Mouse (Mus musculus) lung, postnatal 14 days (tissue): ENCODE measurements around the gene Aldh1a3.
A peak's percentile ranks its signal among the peaks of the same experiment; 100 is the strongest.

ENCODE experiments used
- DNase-seq: peaks from one replicate; pipeline ENCODE4 v3.0.0; 2021

The Aldh1a3 gene

DNA sequence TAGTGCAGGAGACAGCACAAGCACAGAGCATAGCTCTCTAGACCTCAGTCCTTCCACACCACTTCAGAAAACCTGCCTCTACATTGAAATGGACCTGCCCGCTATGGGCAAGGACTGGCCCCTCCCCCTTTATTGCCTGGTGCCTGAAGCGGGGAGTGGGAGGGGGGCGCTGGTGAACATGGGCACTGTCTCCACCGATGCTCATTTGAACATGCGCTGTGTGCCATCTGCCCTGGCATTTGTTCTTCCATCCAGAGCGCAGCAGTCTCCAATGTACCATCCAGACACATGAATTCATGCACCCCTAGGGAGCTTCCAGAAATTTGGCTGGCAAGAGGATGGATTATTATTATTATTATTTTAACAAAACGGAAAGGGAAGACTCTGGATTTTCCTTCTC, 14.2 kb downstream of the Aldh1a3 start:
- DNase-seq = no peak

DNA sequence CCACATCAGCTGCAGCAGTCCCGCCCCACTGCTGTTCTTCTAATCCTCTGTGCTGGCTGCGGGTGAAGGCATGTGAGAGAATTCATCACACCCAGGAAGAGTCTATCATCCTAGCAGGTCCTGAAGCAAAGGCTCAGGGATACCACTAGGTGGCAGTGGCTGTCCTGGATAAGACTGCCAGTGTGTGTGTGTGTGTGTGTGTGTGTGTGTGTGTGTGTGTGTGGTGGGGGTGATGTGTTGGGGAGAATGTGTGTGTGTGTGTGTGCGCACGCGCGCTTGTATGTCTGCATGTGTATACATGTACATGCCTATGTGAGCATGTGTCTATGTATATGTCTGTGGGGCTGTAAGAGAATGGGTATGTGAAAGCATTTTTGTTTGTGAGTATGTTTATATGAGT, 17.9 kb downstream of the Aldh1a3 start:
- DNase-seq = peak; percentile 46

DNA sequence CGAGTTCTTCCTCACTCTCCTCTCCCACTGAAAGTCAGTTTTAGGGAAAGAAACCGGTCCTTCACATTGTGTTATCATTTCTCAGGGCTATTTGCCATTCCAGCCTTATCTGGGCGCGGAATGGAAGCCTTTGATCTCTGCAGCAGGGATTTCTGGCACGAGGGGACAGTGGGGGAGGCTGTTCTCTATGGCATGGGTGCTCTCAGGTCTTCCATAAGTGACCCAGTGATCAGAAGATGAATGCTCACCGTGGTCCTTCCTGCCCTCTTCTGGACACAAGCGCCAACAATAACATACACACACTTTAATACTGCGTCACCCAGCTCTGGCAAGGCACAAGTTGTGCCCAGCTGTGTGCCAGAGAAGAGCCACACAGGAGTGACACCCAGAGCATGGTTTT, 20.3 kb downstream of the Aldh1a3 start:
- DNase-seq = no peak

DNA sequence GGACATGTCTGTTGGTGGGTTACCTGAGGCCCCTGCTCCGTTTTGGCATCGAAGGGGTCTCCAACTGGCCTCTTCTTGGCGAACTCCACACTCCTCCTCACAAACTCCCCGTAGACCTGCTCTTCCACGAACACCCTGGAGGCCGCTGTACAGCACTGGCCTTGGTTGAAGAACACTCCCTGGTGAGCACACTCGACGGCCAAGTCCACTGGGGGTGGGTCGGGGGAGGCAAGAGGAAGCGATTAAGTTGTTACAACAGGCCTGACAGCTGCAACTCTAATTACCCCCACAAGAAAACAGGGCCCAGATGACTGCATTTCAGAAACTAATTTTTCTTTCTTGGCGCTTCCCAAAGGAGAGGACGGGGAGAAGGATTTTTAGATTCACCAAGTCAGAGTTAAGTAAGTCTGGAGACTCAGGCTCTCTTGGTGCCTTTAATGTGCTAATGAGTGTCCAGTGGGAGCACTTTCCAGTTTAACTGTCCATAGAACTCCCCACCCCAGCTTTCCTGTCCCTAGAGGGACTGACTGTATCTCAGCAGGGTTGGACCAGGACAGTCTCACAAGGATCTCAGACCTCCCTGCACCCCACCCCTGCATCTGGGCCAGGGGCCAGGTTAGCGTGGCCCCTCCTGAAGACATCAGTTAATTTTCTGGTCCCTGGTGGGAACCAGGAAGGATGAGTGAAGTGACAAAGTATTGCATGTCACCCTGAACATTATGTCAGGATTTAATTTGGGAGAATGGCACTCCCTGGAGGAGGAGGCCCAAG, 21.2 kb downstream of the Aldh1a3 start:
- DNase-seq = no peak

DNA sequence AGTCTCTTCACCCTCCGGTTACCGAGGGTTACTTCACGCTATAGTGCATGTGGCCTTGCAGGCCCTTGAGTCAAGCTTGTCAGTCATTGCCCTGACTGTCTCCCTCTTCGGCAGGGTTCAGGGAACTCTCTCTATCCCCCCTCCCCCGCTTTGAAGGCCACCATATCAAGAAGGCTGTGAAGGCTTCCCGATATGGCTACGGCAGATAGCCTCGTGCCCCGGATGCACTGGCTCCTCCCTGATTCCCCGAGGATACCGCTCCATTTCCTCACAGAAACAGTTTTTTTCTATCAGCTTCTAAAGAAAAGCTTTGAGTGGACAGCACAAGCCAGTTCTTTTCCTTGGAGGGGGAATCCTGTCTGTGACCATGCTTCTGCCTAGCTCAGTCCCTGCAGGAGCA, 21.8 kb downstream of the Aldh1a3 start:
- no peak for DNase-seq

DNA sequence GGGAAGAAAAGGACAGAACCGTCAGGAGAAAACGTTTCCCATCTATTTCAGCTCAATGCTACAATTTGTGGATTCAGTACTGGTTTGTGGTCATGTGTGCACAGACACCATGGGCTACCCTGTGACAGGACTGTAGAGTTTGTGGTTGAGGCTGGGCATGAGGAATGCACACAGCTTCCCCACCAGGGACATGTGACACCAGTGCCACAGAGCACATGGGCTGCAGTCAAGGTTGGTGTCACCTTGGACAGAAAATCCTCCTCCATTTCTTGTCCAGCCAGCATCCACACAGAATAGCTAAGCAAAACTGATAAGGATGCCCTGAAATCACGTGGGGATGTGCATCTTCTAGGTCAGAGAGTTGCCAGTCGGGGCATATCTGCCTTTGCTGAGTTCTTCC, 22.5 kb downstream of the Aldh1a3 start:
- no peak for DNase-seq

DNA sequence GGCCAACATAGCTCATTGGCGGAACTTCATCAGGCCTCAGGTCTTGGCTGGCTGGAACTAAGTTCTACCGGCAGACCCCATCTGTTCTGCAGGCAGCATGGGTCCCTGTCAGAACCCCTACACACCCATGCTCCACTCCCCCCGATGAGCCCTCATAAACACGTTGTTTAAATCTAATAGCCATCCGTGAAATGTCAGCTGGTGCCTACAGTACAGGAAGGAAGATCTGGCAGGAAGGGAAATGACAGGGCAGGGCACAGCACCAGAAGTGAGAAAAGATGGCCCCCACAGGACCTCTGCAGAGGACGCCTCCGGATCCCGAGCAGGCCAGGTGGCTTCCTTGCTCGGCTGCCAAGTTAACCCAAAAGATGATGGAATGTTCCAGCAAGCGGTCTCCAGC, 23.2 kb downstream of the Aldh1a3 start:
- no peak for DNase-seq

DNA sequence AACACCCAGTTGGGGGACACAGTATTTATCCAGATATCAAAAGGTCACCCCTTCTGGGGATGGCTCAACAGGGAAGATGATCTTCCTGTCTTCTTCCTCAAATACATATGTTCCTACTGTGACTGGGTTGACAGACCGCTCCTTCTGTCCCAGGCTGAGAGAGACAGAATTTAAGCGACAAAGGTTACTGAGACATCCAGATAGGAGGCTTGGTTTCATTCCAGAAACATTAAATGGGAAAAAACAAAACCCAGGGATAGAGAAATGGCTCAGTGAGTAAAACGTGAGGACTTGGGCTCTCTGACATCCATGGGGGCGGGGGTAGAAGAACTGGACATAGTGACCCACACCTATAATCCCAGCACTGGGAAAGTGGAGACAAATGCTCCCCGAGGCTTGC, 24.4 kb downstream of the Aldh1a3 start:
- no peak for DNase-seq

DNA sequence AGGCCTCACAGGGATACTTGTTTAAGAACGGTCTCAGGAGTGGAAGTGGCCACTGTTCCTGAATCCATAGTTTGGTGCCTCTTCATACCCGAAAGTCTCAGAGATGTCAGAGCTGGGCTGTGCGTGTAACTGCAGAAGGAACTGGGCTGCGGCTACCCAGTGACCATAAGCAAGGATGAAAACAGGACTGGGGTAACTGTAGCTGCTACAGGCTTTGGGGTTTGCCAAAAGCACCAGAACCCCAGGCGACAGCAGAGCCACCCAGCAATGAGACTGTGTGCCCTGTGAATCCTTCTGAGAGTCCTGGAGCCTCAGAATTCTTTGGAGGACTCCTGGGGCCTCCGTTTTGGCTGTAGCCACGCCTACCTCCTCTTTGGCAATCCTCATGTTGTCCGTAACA, 25.7 kb downstream of the Aldh1a3 start:
- DNase-seq = no peak

DNA sequence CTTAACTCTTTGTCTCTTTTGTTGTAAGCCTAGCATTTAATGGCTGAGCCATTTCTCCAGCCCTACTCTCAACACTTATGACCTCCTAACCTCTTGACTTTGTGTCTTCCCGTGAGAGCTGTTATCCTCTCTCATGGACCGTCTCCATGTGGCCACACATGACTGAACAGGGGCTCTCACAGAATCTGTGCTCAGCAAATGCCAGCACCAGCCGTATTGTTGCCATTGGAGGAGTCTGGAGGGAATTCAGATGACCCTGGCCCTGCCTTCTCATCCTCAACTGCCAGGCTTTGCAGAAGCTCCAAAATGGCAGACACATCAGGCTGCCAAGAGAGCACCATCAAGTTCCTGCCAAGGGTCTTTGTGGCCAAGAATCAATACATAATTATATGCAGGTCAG, 30.0 kb downstream of the Aldh1a3 start:
- DNase-seq = no peak

DNA sequence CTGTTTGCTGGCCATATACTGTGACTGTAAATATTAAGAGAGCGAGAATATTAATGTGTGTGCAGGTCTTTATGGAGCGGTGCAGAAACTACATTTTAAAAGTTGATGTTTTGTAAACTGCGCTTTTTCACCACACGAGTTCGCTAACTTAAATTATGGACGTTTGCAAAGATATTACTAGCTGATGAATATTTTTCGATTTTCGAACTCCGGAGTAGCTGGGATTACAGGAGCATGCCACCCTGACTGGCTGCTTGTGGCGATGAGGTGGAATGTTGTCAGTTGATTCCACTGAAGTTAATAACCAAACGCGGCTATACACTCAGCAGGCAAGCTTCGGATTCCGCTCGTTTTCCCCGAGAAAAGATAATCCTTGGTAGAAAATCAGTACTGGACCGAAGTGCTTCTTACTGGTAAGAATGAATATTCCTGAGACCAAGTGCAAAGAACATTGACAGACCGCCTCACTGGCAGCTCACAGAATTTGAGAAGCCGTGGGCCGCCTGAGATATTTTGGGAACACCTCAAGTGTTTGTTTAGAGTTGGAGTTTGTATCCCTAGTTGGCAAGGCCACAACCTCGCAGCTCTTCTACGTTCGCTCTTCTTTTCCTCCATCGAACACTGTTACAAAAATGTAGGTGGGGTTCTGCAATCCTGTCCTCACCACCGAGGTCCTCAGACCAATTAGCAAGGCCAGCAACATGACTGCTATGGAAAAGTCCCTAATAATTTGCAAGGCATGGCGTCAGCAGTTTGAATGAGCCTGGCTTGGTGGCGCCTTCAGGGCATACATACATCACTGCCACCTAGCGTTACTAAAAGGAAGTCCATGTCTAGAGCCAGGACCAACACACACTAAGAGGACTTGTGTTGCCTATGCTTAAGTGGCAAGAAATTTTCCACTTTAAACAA, 38.4 kb downstream of the Aldh1a3 start:
- peak; percentile 77 for DNase-seq

DNA sequence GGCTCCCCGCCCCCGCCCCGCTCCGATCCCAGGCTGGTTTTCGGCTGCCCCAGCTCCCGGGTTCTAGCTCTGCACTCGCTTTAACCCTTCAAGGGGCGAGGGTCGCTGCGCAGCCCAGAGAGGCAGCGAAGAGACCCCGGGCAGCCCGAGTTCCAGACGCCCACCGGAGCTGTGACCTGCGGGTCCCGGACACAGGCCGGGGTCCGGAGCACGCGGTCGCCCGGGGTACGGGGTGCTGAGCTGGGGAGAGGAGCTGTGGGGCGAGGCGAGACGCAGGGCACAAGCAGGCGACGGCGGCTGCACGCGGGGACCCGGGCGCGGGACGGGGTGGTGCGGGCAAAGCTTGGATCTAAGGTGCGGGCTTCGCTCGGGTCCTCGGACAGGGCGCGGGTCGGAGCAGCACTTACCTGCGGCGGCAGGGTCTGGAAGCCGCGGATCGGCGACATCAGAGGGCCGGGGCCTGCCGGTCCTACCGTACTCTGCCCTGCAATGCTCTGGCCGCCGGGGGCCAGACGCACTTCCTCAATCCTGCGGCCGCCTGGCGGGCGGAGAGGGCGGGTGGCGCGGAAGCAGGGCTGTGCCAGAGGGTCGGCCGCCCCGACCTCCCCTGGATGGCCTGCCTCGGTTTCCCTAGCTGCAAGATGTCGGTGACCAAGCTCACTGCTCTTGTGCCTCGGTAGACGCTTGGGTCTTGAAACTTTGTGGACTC, 39.4 kb downstream of the Aldh1a3 start, which contains the start of gene Lrrk1:
Gene Lrrk1, minus strand, starts transcription at position 538 of the 709 bp plus-strand sequence.
- peak; percentile 72 for DNase-seq

DNA sequence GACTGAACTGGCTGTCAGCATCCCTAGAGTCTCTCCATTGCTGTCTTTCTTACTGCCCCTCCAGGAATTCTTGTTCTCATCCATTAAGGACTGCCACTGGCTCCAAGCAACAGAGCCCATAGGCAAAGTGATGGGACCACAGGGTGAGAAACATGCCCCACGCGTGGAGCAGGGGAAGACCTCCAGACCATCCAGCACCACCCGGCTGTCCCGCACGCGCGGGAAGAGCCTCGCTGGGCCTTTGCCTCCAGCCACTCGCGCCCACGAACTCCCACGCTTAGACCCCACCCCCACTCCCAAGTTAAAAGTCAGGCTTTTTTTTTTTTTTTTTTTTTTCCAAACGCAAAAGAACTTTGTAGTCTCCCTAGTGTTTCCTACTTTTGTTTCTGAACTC, 39.9 kb downstream of the Aldh1a3 start:
- no peak for DNase-seq

DNA sequence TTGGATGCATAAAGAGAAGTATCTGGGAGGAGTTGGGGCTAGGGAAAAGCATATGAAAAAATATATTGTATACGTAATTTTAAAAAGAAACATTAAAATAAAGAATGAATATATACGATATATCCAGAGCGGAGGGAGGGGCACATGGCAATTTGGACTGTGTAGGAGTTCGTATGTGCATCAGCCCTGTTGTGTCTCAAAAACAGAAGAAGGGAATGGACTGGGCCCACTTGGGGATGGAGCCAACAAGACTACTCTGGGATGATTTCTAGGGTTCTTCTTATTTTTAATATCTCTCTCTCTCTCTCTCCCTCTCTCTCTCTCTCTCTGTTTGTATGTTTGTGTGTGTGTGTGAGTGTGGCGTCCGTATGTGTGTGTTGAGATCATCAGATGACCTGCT, 40.9 kb downstream of the Aldh1a3 start:
- no peak for DNase-seq

DNA sequence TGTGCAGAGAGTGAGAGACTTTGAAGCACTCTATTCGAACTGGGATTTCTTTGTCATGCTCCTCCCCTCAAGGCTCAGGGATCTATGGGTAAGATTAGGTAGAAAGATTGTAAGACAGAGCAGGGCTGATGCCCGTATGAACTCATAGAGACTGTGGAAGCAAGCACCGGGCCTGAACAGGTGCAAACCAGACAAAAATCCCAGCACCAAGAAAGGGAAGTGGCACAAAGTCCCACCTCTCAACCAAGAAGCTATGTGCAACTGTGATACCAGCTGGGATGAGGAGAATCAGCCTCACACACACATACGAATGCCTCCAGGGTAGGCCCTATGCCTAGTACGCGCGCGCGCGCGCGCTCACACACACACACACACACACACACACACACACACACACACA, 41.5 kb downstream of the Aldh1a3 start:
- no peak for DNase-seq

DNA sequence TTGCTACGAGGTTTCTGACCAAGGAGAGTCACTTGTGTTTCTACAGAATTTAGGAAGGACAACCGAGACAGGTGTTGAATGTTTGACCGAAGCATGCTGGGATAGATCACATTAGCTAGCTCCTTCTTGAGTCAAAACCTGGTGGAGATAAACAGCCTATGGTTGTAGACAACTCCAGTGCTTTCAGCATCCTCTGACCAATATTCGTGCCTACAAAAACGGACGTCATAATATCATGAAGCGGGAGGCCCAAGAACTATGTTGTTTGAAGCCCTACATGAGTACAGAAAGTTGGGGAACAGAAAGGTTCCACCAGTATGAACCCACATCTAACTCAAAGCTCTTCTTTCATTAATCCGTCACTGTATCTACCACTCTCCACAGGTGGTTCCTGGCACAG, 42.4 kb downstream of the Aldh1a3 start:
- DNase-seq = no peak

DNA sequence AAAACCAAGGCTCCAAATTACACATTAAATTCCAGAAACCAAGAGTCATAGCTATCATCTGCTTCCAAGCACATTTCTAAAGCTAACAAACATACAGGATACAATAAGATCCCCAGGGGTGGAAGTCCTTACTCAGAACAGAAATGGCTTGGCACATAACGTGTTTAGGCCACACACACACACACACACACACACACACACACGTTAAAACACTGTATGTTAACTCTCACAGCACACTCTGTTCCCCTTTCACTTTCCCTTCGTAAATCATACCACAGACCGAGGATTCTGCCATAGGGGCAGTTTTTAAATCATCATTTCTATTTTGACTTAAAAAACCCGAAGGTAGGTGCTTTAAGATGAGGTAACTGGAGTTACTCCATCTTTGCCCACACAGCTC, 43.1 kb downstream of the Aldh1a3 start:
- no peak for DNase-seq

DNA sequence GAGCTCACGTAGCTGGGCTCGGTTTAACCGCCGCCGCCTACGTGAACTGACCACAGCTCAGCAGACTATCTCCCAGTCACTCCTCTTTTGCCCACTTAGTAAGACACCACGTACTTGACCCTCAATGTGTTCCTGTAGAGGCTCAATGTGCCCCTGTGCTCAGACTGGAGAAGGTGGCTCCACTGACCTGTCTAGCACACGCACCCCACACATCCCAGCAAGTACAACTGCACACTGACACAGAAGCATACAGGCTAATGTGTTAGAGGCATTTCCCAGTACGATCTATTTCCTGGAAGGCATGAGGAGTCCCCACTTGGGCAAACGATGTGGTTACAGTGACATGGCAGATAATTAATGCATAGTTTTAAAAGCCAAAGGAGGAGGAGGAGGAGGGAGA, 50.8 kb downstream of the Aldh1a3 start:
- DNase-seq = no peak

DNA sequence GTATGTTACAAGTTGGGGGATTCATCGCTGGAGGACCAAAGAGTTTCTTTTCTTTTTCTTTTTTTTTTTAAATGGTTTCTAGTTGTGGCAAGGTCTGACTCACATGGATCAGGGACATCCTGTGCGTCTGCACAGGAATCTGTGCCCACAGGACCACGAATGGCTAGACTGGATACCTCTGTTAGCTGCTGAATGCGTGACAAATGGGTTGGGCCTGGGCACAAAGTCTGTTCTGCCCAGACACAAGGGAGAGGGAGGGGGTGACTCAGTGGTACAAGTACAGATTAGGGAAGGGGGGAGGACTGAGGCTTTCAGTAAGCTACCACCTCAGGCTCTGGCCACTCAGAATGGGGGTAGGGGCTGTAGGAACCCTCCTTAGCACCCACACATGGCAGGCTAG, 51.6 kb downstream of the Aldh1a3 start:
- DNase-seq = no peak

DNA sequence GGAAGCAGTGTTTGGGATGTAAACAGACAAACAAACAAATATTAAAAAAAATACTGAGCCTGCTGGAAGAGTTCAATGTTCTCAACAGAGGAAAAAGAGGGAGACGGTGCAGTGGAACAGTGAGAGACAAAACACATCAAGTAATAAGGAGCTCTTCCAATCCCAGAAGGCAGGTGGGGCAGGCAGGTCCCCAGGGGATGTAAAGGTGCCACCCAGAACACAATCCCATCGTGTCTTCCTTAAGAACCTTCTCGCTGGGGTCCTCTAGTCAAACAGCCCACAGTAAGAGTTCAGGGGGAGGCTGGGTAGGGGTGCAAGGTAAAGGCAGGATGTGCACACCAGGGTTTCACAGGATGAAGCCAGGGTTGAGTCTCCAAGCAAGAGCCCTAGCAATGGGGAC, 53.9 kb downstream of the Aldh1a3 start:
- DNase-seq = no peak

DNA sequence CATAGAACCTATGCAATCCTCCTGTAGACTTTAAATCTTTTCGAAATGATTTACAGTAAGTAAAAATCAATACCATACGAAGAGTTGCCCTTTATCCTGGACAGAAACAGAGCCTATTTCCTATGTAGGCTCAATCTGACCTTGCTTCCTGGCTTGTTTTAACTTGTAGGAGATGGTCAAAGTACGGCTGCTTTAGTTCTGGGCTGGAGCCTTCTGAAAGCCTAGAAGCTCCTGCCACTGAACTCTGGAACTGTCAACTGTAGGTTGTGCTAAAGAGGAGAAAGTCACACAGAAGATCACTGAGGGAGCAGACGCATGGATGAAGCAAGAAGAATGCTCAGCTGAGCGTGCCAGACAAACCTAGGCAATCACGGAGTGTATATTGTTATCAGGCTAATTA, 56.3 kb downstream of the Aldh1a3 start:
- DNase-seq = no peak

DNA sequence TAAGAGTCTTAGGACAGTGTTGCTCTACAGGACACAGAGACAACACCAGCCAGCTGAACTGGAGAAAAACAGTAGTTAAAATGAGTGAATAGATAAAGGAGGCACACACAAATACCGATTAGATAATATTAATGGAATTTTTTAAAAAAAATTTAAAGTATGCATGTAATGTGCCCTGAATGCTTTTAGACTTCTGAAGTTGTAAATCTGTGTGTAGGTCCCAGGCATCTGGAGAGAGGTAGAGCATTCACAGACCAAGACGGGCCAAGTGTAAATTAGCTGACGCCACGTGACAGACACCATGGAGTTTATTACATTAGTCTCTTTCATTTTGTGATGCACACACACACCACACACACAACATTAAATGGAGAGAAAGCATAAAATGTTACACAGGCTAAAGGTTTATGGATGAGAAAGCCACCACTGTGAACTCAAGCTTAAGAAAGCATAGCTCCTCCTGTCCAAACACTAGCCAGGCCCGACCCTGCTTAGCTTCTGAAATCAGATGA, 57.3 kb downstream of the Aldh1a3 start:
- DNase-seq = no peak
